Mouse (Mus musculus) ovary, postnatal 36 days (tissue): Measurements from ENCODE around the gene Map3k5.

Experiments used
- DNase-seq: peaks from one replicate; pipeline ENCODE4 v3.0.0; 2022; ENCODE audit warnings: low spot score, mixed read lengths

Gene Map3k5

GRCm38 (mm10) chr10:20105575-20105974 lies 171.3 kb downstream of the Map3k5 start:
- no peak for DNase-seq

DNA sequence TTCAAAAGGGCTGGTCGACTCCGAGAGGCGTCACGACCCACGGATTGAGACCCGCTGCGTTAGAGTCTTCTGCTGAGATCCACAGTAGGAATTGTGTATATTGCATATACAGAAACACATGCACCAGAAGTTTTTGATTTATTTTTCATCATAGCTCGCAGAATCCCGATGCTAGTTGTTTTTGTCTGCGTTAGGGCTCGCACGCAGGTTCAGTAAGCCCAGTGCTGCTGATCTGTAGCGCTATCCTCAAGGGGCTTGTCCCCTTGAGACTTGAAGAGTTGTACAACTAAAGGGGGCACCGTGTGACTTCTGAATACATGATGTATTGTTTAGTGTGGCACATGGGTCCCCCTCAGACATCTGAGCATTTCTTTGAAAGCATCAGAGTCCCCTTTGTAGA lies 172.8 kb downstream of the Map3k5 start:
- DNase-seq, result no peak

DNA sequence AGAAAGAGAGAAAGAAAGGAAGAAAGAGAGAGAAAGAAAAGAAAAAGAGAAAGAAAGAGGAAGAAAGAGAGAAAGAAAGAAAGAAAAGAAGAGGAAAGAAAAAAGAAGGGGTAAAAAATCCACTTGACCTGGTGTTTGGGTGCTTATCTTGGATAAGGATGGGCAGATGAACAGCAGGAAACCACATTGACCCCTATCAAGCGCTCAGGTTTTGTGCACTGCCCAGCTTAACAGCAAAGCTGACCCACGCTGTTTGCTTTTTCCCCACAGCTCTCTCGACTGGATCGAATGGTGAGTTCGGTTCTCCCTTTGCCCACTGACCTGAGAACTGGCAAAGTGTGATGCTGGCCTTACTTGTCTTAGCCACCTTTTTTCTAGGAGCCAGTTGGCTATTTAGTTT lies 177.2 kb downstream of the Map3k5 start:
- no peak for DNase-seq

GRCm38 (mm10) chr10:20112026-20112973 lies 178.0 kb downstream of the Map3k5 start:
- DNase-seq, result no peak

DNA sequence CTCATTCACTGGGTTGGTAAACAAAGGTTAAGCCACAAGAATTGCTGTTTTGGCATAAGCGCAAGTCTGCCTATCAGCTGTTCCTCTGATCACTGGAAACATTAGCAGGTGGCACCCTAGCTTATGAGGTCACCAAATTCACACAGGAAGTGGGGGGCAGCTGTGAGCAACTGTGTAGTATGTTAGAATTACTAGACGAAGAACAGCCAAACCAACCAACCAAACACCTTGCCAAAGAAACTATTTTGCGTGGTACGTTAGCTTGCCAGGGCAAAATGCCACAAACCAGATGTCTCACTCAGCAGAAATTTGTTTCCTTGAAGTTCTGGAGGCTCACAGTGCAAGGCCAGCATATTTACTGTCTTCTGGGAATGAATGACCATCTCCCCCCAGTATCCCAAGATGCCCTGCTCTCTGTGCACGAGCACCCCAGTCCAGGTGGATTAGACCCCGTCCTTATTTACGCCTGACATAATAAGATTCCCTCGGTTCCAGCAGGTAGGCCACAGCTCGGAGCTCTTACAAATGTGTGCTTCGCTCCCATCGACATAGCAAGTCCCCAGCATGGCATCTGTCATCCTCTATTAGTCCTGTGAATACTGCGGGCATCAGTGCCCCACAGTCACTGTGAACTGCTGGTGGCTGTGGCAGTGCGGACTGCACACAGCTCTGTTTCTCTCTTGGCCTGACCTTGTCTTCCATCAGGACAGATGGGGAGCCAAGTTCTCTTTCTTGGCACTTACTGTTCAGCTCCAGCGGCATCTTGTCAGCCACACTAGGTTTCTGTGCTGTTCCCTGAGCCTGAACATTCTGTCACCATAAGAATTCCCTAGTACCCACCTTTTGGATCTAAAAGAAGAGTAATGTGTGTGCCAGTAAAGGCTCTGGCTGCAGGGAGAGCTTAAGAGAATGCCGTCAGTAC lies 185.5 kb downstream of the Map3k5 start:
- no peak for DNase-seq

GRCm38 (mm10) chr10:20121981-20122380 lies 187.7 kb downstream of the Map3k5 start:
- no peak for DNase-seq

- no peak for DNase-seq
These were observed 189.1 kb downstream of the Map3k5 start for GRCm38 (mm10) chr10:20123401-20123800.

GRCm38 (mm10) chr10:20124576-20124975 lies 190.3 kb downstream of the Map3k5 start:
- DNase-seq, result peak; percentile 26

GRCm38 (mm10) chr10:20125226-20125625 lies 191.0 kb downstream of the Map3k5 start:
- DNase-seq, result no peak

DNA sequence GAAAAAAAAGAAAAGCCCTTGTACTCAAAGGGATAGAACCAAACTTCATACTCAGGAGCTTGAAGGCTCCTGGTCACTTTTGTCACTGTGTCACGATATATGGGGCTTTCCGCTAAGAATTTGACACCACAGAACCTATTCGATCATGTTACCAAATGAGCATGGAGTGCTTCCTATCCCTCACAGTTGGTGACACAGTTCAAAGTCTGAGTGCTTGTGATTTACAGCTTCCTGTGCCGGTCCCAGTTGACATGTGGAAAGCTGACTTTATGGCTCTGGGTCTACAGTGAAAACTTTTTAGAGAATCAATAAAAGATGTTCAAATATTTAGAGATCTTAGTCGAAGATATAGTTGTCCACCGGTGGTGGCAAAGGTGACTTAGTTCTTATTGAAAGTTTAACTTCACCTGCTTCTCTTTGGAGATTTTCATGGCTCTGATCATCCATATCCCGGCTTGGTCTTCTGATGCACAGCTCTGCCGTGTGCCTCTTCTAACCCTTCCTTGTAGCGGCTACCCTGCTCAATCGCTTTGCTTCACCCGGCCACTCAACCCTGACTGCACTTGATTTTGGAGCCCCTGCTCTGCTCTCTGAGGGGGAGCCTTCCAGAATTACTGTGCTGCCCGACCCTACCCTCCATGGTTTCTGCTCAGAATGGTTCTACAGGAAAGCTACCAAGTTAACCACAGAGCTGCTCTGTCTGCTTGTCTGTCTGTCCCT lies 198.8 kb downstream of the Map3k5 start:
- DNase-seq, result no peak

- DNase-seq, result peak; percentile 25
These were observed 201.2 kb downstream of the Map3k5 start for GRCm38 (mm10) chr10:20135350-20136058.

DNA sequence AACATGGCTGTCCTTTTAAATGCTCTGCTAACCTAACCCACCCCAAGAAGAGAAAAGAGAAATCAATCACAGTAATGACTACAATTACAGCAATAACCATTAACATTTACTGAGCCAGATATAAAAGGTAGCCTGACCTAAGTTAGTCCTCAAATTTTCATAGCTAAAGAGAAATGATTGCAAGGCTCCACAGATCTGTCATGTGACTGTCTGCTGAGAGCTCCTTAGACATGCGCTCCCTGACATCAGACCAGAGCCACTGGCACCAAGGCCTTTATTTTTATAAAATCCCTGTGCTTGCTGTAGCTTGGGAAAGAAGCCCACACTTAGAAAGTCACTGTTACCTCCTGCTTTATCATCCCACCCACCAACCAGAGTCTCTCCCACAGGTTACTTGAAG lies 202.2 kb downstream of the Map3k5 start:
- DNase-seq, result no peak

DNA sequence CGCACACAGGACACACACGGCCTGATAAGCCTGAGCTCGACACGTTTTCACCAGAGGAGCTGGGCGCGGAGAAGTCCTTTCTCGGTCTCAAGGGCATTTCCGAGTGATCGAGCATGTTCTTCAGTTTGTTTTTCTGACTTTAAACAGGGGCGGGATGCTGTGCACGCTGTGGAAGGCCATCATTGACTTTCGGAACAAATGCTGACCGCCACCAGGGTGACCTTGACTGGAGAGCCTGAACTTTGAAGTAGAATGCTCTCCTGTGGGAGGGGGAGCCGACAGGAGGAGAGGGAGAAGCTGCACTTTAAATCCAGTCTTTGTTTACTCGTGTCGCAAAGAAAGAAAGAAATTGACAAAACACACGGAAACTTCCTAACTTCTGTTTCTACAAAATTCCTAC lies 207.1 kb downstream of the Map3k5 start:
- DNase-seq, result peak; percentile 47

DNA sequence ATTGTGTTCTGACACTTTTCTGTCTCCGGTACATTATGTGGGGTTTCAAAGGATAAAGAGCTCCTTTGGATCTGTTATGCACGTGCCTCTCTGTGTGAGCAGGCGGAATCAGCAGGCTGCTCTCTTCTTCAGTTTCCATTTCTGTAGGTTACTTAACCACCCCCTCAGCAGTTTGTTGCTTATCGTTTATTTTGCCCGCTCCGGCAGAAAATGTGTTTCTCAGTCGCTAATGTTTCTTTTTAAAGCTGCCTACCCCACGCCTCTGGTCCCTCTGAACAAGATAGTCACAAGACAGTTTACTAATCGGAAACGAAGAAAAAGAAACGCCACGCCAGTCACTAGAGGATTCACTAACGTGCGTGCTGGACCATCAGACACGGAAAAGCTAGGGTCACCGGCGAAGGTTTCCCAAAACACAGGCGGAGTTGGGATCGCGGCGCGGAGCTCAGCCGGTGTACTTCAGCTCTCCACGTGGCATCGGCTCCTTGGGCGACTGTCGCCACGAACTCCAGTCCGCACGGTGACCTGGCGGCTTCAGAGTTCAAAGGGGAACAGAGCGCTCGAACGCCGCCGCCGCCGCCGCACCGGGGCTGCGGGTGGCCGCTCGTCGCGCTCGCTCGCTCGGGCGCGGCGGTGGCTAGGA lies 214.0 kb downstream of the Map3k5 start, which contains the start of gene Map7:
TSS of gene Map7 (plus strand) at position 342 of the 643 bp plus-strand sequence.
- DNase-seq, result no peak

DNA sequence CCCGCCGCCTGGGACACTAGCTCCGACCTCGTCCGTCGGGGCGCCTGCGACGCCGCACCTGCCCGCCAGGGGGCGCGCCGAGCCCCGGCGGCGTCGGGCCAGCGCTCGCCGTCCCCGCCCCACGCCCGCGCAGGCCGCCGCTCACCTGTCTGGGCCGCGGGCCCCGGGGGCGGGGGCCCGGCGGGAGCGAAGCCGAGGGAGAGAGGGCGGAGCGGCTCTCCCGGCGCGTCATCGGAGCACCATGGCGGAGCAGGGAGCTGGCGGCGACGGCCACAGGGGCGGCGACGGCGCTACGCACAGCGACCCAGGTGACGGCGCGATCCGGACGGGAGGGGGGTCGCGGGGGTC lies 214.5 kb downstream of the Map3k5 start:
- DNase-seq, result peak; percentile 69

- peak; percentile 55 for DNase-seq
These were observed 215.0 kb downstream of the Map3k5 start for GRCm38 (mm10) chr10:20149121-20149834.

DNA sequence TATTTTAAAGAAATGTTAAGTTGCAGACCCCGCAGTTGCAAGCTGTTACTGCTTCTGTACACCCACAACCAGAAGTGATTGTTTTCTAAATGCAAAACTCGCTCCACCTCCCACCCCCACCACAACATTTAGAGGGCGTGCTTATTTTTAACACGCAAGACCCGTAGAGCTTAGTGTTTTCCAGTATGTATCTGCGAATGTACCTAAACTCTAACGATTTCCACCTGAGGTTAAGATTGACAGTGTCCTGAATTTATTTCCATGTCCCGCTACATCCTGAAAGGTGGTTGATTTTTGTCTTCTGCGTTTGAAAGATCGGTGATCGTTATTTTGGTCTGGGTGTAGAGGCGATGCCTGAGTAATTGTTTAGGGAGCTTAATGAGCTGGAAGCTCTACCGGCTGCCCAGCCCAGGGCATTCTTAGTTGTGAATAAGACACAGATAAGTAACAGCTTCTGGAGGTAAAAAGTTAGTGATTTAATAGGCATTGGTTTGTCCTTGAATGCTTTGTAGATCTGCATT lies 215.6 kb downstream of the Map3k5 start:
- DNase-seq, result no peak

- no peak for DNase-seq
These were observed 217.9 kb downstream of the Map3k5 start for GRCm38 (mm10) chr10:20152131-20152530.

- no peak for DNase-seq
These were observed 219.2 kb downstream of the Map3k5 start for GRCm38 (mm10) chr10:20153507-20153906.

- no peak for DNase-seq
These were observed 221.1 kb downstream of the Map3k5 start for GRCm38 (mm10) chr10:20155401-20155800.
